8 mouse cellular contexts compared by ENCODE assay signal in the genomic region with DNA sequence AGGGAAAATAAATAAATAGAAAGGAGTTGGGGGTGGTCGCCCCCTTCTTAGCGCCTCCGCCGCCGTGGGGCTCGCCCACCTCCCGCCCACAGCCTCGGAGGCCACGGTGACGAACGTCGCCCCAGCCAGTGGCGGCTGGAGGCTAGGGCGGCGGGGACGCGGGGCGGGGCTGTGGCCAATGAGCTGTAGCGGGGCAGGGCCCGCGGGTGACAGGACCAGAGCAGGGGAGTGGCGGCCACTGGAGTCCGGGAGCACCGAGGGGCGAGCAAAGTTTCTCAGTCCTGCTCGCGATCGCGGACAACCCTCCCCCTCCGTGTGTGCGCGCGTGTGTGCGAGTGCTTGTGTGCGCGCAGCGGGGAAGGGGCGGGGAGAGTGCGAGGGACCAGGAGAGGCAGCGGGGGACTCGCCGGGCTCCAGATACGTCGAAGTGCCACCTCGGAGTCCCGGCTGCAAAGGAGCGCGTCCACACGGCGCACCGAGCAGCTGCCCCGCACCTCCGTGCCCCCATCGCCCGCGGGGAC. TPM values are rescaled to one million over a fixed set of nuclear protein-coding genes. Genes with fewer than 3 reads are reported as not detected.
DNase-seq lines count a peak whose midpoint lies in the region; ATAC-seq and TF ChIP-seq lines count a peak whose summit lies in the region.

No protein-coding gene starts in this region.

- H3K4me1 ChIP-seq in bone marrow, adult 2 months (ENCODE audit: control insufficient read depth, insufficient read depth, low read length), result no peaks in the 10 kb centered on the region
- H3K4me1 ChIP-seq in forebrain, embryonic 16.5 days (replicated peaks; ENCODE audit: control insufficient read depth, insufficient read depth, low read length), result peaks cover 36% of the 10 kb centered on the region
- peaks cover 21% of the 10 kb centered on the region for H3K4me1 ChIP-seq in lung, embryonic 15.5 days

- peaks cover 3% of the 10 kb centered on the region for H3K36me3 ChIP-seq in forebrain, embryonic 16.5 days (ENCODE audit: control insufficient read depth, insufficient read depth)
- peaks cover 8% of the 10 kb centered on the region; the same call in 1 of the 2 replicates for H3K36me3 ChIP-seq in lung, embryonic 15.5 days

- H3K4me3 ChIP-seq in bone marrow, adult 2 months (replicated peaks; ENCODE audit: control insufficient read depth, low read depth, low read length), result peak overlapping the region; percentile 45
- peak overlapping the region; percentile 95 for H3K4me3 ChIP-seq in forebrain, embryonic 16.5 days (replicated peaks; ENCODE audit: low read length)
- peak overlapping the region; percentile 87 for H3K4me3 ChIP-seq in layer of hippocampus, adult 2 months
- peak overlapping the region; percentile 70 for H3K4me3 ChIP-seq in lung, embryonic 15.5 days

- ATAC-seq in forebrain, embryonic 16.5 days, result peak; percentile 87
- peak; percentile 96 for ATAC-seq in lung, embryonic 15.5 days (ENCODE audit: borderline replicate concordance, extremely low read depth, low FRiP score, low TSS enrichment)

- no peaks in the 10 kb centered on the region for H3K27me3 ChIP-seq in forebrain, embryonic 16.5 days (replicated peaks; ENCODE audit: control insufficient read depth, insufficient read depth, low read length)
- peaks cover 6% of the 10 kb centered on the region; the same call in 1 of the 2 replicates for H3K27me3 ChIP-seq in lung, embryonic 15.5 days

- peak; percentile 10 for DNase-seq in 3134 (ENCODE audit: extremely low read depth, insufficient read length, low spot score)
- peak; percentile 89 to 93 for DNase-seq in heart, postnatal 14 days
- peak; percentile 68 to 75 for DNase-seq in layer of hippocampus, adult 2 months (ENCODE audit: low spot score in 2 of 2)
- peak; percentile 69 for DNase-seq in ovary, postnatal 10 days (ENCODE audit: low spot score)
- peak; percentile 39 for DNase-seq in thymus, postnatal 25 days

- H3K27ac ChIP-seq in bone marrow, adult 2 months (ENCODE audit: control insufficient read depth, insufficient read depth, low read depth, low read length, poor library complexity), result no peak overlapping the region
- H3K27ac ChIP-seq in forebrain, embryonic 16.5 days (ENCODE audit: low read length), result peak overlapping the region; percentile 93
- peak overlapping the region; percentile 81 for H3K27ac ChIP-seq in layer of hippocampus, adult 2 months
- H3K27ac ChIP-seq in lung, embryonic 15.5 days, result peak overlapping the region; percentile 98

- peak overlapping the region; percentile 92 for H3K4me2 ChIP-seq in forebrain, embryonic 16.5 days (ENCODE audit: low read length)
- peak overlapping the region; percentile 95 for H3K4me2 ChIP-seq in lung, embryonic 15.5 days

- peak overlapping the region; percentile 92 for H3K9ac ChIP-seq in forebrain, embryonic 16.5 days (replicated peaks; ENCODE audit: low read depth, low read length)
- H3K9ac ChIP-seq in lung, embryonic 15.5 days, result peak overlapping the region; percentile 79

- intact Hi-C loops in heart, postnatal 14 days (cut with DNase I), result loop anchor here (1.0 to 5.0 kb wide), 6 partner anchors 52 to 1559 kb away; no protein-coding TSS in a partner anchor

- TF ChIP-seq CTCF in bone marrow, adult 2 months (IDR thresholded peaks at IDR 0.05; ENCODE audit: control insufficient read depth, insufficient read depth, low read length), result no peak
- TF ChIP-seq CTCF in layer of hippocampus, adult 2 months (conservative IDR thresholded peaks at IDR 0.05), result no peak; the same call in 1 of the 2 replicates

- no peak for TF ChIP-seq POLR2A in bone marrow, adult 2 months (IDR thresholded peaks at IDR 0.05; ENCODE audit: borderline replicate concordance, control insufficient read depth, low read depth, low read length)

- H3K9me3 ChIP-seq in forebrain, embryonic 16.5 days (ENCODE audit: control insufficient read depth, low read length), result no peaks in the 10 kb centered on the region
- H3K9me3 ChIP-seq in lung, embryonic 15.5 days, result no peaks in the 10 kb centered on the region

- under 1% methylated on average over 56 of the region's 56 CpGs for WGBS in bone marrow, adult 2 months
- WGBS in forebrain, embryonic 16.5 days, result 0% methylated on average over 49 of the region's 56 CpGs
- under 1% methylated on average over 56 of the region's 56 CpGs for WGBS in lung, embryonic 15.5 days

RNA-seq across cellular contexts. Expression of gene Fat4, which starts 1.2 kb away (rescaled TPM):
- polyA plus RNA-seq in bone marrow, adult 2 months (2011; ENCODE audit: insufficient read depth, insufficient read length, low replicate concordance, missing spikeins), result 0.20 and 0.57 TPM in 2 replicates
- polyA plus RNA-seq in forebrain, embryonic 16.5 days (2015; fragmentation: Nextera tagmentation; extraction: Ambion mirVana), result 11.0 and 12.4 TPM in 2 replicates
- 10 to 100 TPM; 12.4 to 14.2 TPM for total RNA-seq in heart, postnatal 14 days (2021)
- 10 to 100 TPM; 29.4 to 34.5 TPM for total RNA-seq in layer of hippocampus, adult 2 months (2021)
- polyA plus RNA-seq in lung, embryonic 15.5 days (2015; fragmentation: Nextera tagmentation; extraction: Ambion mirVana), result 4.6 and 5.3 TPM in 2 replicates

Comparison
In these comparisons a context has a peak if more than half of its experiments do, and no peak if none do; other contexts are left out.
1. DNase-seq: peak in every context shown above with its lines; median percentile 91 in heart, postnatal 14 days; 72 in layer of hippocampus, adult 2 months; 69 in ovary, postnatal 10 days; 39 in thymus, postnatal 25 days; 10 in 3134.
2. H3K4me3 ChIP-seq: peak in every context shown above with its lines; median percentile 95 in forebrain, embryonic 16.5 days; 87 in layer of hippocampus, adult 2 months; 70 in lung, embryonic 15.5 days; 45 in bone marrow, adult 2 months.